Mouse (Mus musculus) midbrain, embryonic 12.5 days (tissue): Measurements from ENCODE around the gene Mzf1. TPM values are rescaled to one million over a fixed set of nuclear protein-coding genes. Genes with fewer than 3 reads are reported as not detected.
A peak's percentile ranks its signal among the peaks of the same experiment; 100 is the strongest.

ENCODE experiments used
- ATAC-seq: fragments of 200-750 bp; cut with Nextera tagmentation; 2 replicates; pipeline ENCODE4 v1.8.0; 2017; ENCODE audit warnings: low read depth, moderate TSS enrichment, moderate library complexity; ENCODE audit not compliant: low FRiP score
- H3K27ac ChIP-seq: fragments of 300-500 bp; sonication (generic); replicated peaks from 2 replicates; pipeline ENCODE4 v1.5.1; 2016; ENCODE audit warnings: mild to moderate bottlenecking
- H3K27me3 ChIP-seq: fragments of 300-500 bp; sonication (generic); 2 replicates; pipeline ENCODE4 v1.6.1; 2016; ENCODE audit warnings: mild to moderate bottlenecking
- H3K36me3 ChIP-seq: fragments of 300-500 bp; sonication (generic); 2 replicates; pipeline ENCODE4 v1.6.1; 2016
- H3K4me1 ChIP-seq: fragments of 300-500 bp; sonication (generic); 2 replicates; pipeline ENCODE4 v1.6.1; 2016
- H3K4me2 ChIP-seq: fragments of 300-500 bp; sonication (generic); replicated peaks from 2 replicates; pipeline ENCODE4 v1.6.1; 2016; ENCODE audit warnings: mild to moderate bottlenecking, moderate library complexity
- H3K4me3 ChIP-seq: fragments of 300-500 bp; sonication (generic); 2 replicates; pipeline ENCODE4 v1.5.1; 2016; ENCODE audit warnings: mild to moderate bottlenecking
- H3K9ac ChIP-seq: fragments of 300-500 bp; sonication (generic); replicated peaks from 2 replicates; pipeline ENCODE4 v1.6.1; 2016; ENCODE audit warnings: mild to moderate bottlenecking, moderate library complexity
- H3K9me3 ChIP-seq: fragments of 300-500 bp; sonication (generic); 2 replicates; pipeline ENCODE4 v1.6.1; 2016; ENCODE audit warnings: mild to moderate bottlenecking
- WGBS: fragments of 180-500 bp; shearing (Covaris S2); methylation state at CpG from one replicate; pipeline ENCODE4 v1.1.7; 2016; 5-methylcytosine and 5-hydroxymethylcytosine counted together
- polyA plus RNA-seq: library from polyadenylated mRNA; unstranded; fragments of >200 nt; fragmentation: Nextera tagmentation; extraction: Ambion mirVana; gene quantifications from 2 replicates; pipeline ENCODE4 v1.2.1, GENCODE M21; 2016

The Mzf1 gene
- polyA plus RNA-seq, 1 experiment from 2014 or later, result 5.2 TPM

- no peak overlapping the region; the same call in 1 of the 2 replicates for H3K27ac ChIP-seq
- peaks cover 22% of the 10 kb centered on the region for H3K4me1 ChIP-seq
- H3K27me3 ChIP-seq, result peaks cover 53% of the 10 kb centered on the region
- H3K4me2 ChIP-seq, result peak overlapping the region; percentile 87
- peak overlapping the region; percentile 50 for H3K4me3 ChIP-seq
- H3K9ac ChIP-seq, result peak overlapping the region; percentile 67
- 6% methylated on average over 88 of the region's 88 CpGs for WGBS
- no peaks in the 10 kb centered on the region for H3K36me3 ChIP-seq
- peak; percentile 35 for ATAC-seq
- H3K9me3 ChIP-seq, result peaks cover 6% of the 10 kb centered on the region; the same call in 1 of the 2 replicates
Measured at GRCm38 (mm10) chr7:13043445-13044253, 10.9 kb downstream of the Mzf1 start.

- peaks cover 53% of the 10 kb centered on the region for H3K27me3 ChIP-seq
- 42% methylated on average over 16 of the region's 16 CpGs for WGBS
- H3K4me1 ChIP-seq, result peaks cover 25% of the 10 kb centered on the region
- no peak overlapping the region for H3K27ac ChIP-seq
- H3K9me3 ChIP-seq, result peaks cover 6% of the 10 kb centered on the region; the same call in 1 of the 2 replicates
- no peak for ATAC-seq
- H3K9ac ChIP-seq, result peak overlapping the region; percentile 67; the same call in 1 of the 2 replicates
- H3K4me3 ChIP-seq, result peak overlapping the region; percentile 50
- H3K36me3 ChIP-seq, result no peaks in the 10 kb centered on the region
- H3K4me2 ChIP-seq, result peak overlapping the region; percentile 87
Measured at GRCm38 (mm10) chr7:13043120-13043444, 11.5 kb downstream of the Mzf1 start.

GRCm38 (mm10) chr7:13042511-13042910 lies 12.1 kb downstream of the Mzf1 start:
- H3K27me3 ChIP-seq, result peaks cover 53% of the 10 kb centered on the region
- no peaks in the 10 kb centered on the region for H3K36me3 ChIP-seq
- 78% methylated on average over 6 of the region's 6 CpGs for WGBS
- H3K4me1 ChIP-seq, result peaks cover 25% of the 10 kb centered on the region
- ATAC-seq, result no peak
- no peak overlapping the region for H3K4me3 ChIP-seq
- no peak overlapping the region for H3K4me2 ChIP-seq
- H3K27ac ChIP-seq, result no peak overlapping the region
- H3K9ac ChIP-seq, result no peak overlapping the region
- peaks cover 6% of the 10 kb centered on the region; the same call in 1 of the 2 replicates for H3K9me3 ChIP-seq

- Histone ChIP-seq H3K9me3 (peaks cover 6% of the 10 kb centered on the region; the same call in 1 of the 2 replicates), H3K4me2 (no peak overlapping the region), H3K9ac (no peak overlapping the region), H3K36me3 (peaks cover 2% of the 10 kb centered on the region), H3K4me3 (no peak overlapping the region), H3K27me3 (peaks cover 53% of the 10 kb centered on the region), H3K27ac (no peak overlapping the region), H3K4me1 (peaks cover 33% of the 10 kb centered on the region)
- 74% methylated on average over 1 of the region's 1 CpGs for WGBS
- ATAC-seq, result no peak
Measured at GRCm38 (mm10) chr7:13041256-13041655, 13.3 kb downstream of the Mzf1 start.

GRCm38 (mm10) chr7:13039181-13039580 lies 15.4 kb downstream of the Mzf1 start:
- peak overlapping the region; percentile 94; the same call in 1 of the 2 replicates for H3K9ac ChIP-seq
- H3K27me3 ChIP-seq, result peaks cover 37% of the 10 kb centered on the region
- WGBS, result 83% methylated on average over 1 of the region's 1 CpGs
- peak overlapping the region; percentile 81; the same call in 1 of the 2 replicates for H3K4me3 ChIP-seq
- peaks cover 39% of the 10 kb centered on the region for H3K4me1 ChIP-seq
- H3K36me3 ChIP-seq, result peaks cover 16% of the 10 kb centered on the region
- no peak overlapping the region for H3K27ac ChIP-seq
- no peak for ATAC-seq
- peaks cover 6% of the 10 kb centered on the region; the same call in 1 of the 2 replicates for H3K9me3 ChIP-seq
- H3K4me2 ChIP-seq, result peak overlapping the region; percentile 79

GRCm38 (mm10) chr7:13038621-13039169 lies 15.9 kb downstream of the Mzf1 start:
- H3K36me3 ChIP-seq, result peaks cover 16% of the 10 kb centered on the region
- H3K4me2 ChIP-seq, result peak overlapping the region; percentile 79
- H3K9ac ChIP-seq, result peak overlapping the region; percentile 94
- H3K4me1 ChIP-seq, result peaks cover 38% of the 10 kb centered on the region
- 30% methylated on average over 15 of the region's 15 CpGs for WGBS
- ATAC-seq, result no peak
- H3K27ac ChIP-seq, result peak overlapping the region; percentile 100
- peaks cover 6% of the 10 kb centered on the region; the same call in 1 of the 2 replicates for H3K9me3 ChIP-seq
- H3K27me3 ChIP-seq, result peaks cover 32% of the 10 kb centered on the region
- H3K4me3 ChIP-seq, result peak overlapping the region; percentile 81

GRCm38 (mm10) chr7:13037901-13038555 lies 16.5 kb downstream of the Mzf1 start, which contains the start of gene Ube2m:
Ube2m (minus strand) TSS chr7:13038275.
- peaks cover 25% of the 10 kb centered on the region for H3K27me3 ChIP-seq
- peak within 1 kb of the TSS; percentile 94 for H3K9ac ChIP-seq
- peak within 1 kb of the TSS; percentile 100 for H3K27ac ChIP-seq
- H3K4me2 ChIP-seq, result peak within 1 kb of the TSS; percentile 79
- under 1% methylated on average over 65 of the region's 65 CpGs for WGBS
- peak; percentile 92 for ATAC-seq
- H3K4me3 ChIP-seq, result peak within 1 kb of the TSS; percentile 81
- H3K36me3 ChIP-seq, result peaks cover 16% of the 10 kb centered on the region
- peaks cover 38% of the 10 kb centered on the region for H3K4me1 ChIP-seq
- H3K9me3 ChIP-seq, result peaks cover under 1% of the 10 kb centered on the region; the same call in 1 of the 2 replicates

GRCm38 (mm10) chr7:13037366-13037765 lies 17.2 kb downstream of the Mzf1 start:
- Histone ChIP-seq H3K9me3 (no peaks in the 10 kb centered on the region), H3K27me3 (peaks cover 19% of the 10 kb centered on the region), H3K4me3 (peak overlapping the region; percentile 81), H3K27ac (peak overlapping the region; percentile 100), H3K4me1 (peaks cover 38% of the 10 kb centered on the region), H3K36me3 (peaks cover 21% of the 10 kb centered on the region), H3K9ac (peak overlapping the region; percentile 94), H3K4me2 (peak overlapping the region; percentile 79)
- 0% methylated on average over 32 of the region's 33 CpGs for WGBS
- ATAC-seq, result peak; percentile 4

- WGBS, result 49% methylated on average over 4 of the region's 4 CpGs
- 0 out of 2 replicates have a peak overlapping the region, but pooled peaks have one; percentile 100 for H3K27ac ChIP-seq
- peak overlapping the region; percentile 94 for H3K9ac ChIP-seq
- H3K27me3 ChIP-seq, result peaks cover 13% of the 10 kb centered on the region
- no peaks in the 10 kb centered on the region for H3K9me3 ChIP-seq
- ATAC-seq, result no peak
- peaks cover 27% of the 10 kb centered on the region for H3K36me3 ChIP-seq
- peak overlapping the region; percentile 81 for H3K4me3 ChIP-seq
- H3K4me1 ChIP-seq, result peaks cover 38% of the 10 kb centered on the region
- H3K4me2 ChIP-seq, result peak overlapping the region; percentile 79
Measured at GRCm38 (mm10) chr7:13036806-13037205, 17.8 kb downstream of the Mzf1 start.

- Histone ChIP-seq H3K36me3 (peaks cover 42% of the 10 kb centered on the region), H3K27me3 (no peaks in the 10 kb centered on the region), H3K4me1 (peaks cover 38% of the 10 kb centered on the region), H3K27ac (peak overlapping the region; percentile 90), H3K9me3 (no peaks in the 10 kb centered on the region), H3K9ac (peak overlapping the region; percentile 71; the same call in 1 of the 2 replicates), H3K4me2 (peak overlapping the region; percentile 78), H3K4me3 (peak overlapping the region; percentile 55)
- ATAC-seq, result peak; percentile 0; the same call in 1 of the 2 replicates
- 86% methylated on average over 17 of the region's 17 CpGs for WGBS
Measured at GRCm38 (mm10) chr7:13035211-13035855, 19.2 kb downstream of the Mzf1 start.
